Comparison of ENCODE assay signal across 11 mouse cellular contexts in the genomic region with DNA sequence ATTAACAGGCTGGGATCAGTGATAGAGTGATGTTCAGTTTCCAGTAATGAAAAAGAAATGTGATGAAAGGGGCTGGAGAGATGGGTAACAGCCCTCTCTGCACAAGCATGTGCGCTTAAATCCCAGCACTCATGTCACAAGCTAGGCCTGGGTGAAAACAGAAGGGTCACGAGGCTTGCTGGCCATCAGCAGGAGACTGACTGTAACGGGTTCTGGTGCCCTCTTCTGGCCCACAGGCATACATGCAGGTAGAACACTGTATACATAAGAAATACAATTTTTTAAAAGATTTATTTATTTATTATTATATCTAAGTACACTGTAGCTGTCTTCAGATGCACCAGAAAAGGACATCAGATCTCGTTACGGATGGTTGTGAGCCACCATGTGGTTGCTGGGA. TPM values are rescaled to one million over a fixed set of nuclear protein-coding genes. Genes with fewer than 3 reads are reported as not detected.
A peak's percentile ranks its signal among the peaks of the same experiment; 100 is the strongest.
DNase-seq lines count a peak whose midpoint lies in the region; ATAC-seq and TF ChIP-seq lines count a peak whose summit lies in the region.
"Had no signal": no experiment of that assay in that cellular context is flagged by ENCODE, and none has a peak within 500 bp of the region (broad histone marks: within the 10 kb centered on the region; RNA-seq: fewer than 3 reads in every experiment).

No protein-coding gene starts in this region.

- no peak for TF ChIP-seq EP300 in lung, postnatal 0 days (IDR thresholded peaks at IDR 0.05)

- H3K4me3 ChIP-seq in heart, embryonic 10.5 days = no peak overlapping the region
- H3K4me3 ChIP-seq in heart, embryonic 11.5 days (ENCODE audit: low read depth, low read length) = no peak overlapping the region
- no peak overlapping the region for H3K4me3 ChIP-seq in lung, postnatal 0 days (ENCODE audit: low read depth, low read length)
- no peak overlapping the region for H3K4me3 ChIP-seq in forebrain, embryonic 10.5 days
- H3K4me3 ChIP-seq: forebrain, embryonic 13.5 days; lung, embryonic 15.5 days; neural tube, embryonic 15.5 days had no signal

- peaks cover 27% of the 10 kb centered on the region; the same call in 1 of the 2 replicates for H3K27me3 ChIP-seq in heart, embryonic 10.5 days (ENCODE audit: insufficient read depth, poor library complexity, severe bottlenecking)
- 0 out of 2 replicates have a peak, but pooled peaks cover 3% of the 10 kb centered on the region for H3K27me3 ChIP-seq in heart, embryonic 11.5 days (ENCODE audit: control insufficient read depth, insufficient read depth, low read length)
- H3K27me3 ChIP-seq in lung, postnatal 0 days (replicated peaks; ENCODE audit: insufficient read depth, low read length) = no peaks in the 10 kb centered on the region
- peaks cover 93% of the 10 kb centered on the region for H3K27me3 ChIP-seq in forebrain, embryonic 10.5 days (ENCODE audit: poor library complexity, severe bottlenecking)

- peak; percentile 71 for DNase-seq in heart, embryonic 10.5 days (ENCODE audit: low spot score)
- peak; percentile 36 for DNase-seq in lung, postnatal 0 days (ENCODE audit: low spot score)
- no peak for DNase-seq in lung, postnatal 25 days (ENCODE audit: low spot score)
- peak; percentile 63 for DNase-seq in ZHBTc4 (ENCODE audit: low read depth, low spot score)
- no peak for DNase-seq in spleen, adult 12 weeks (ENCODE audit: low spot score)
- no peak for DNase-seq in forebrain, embryonic 10.5 days (ENCODE audit: extremely low spot score, low spot score)

- 62% methylated on average over 5 of the region's 5 CpGs for WGBS in heart, embryonic 10.5 days
- 62% methylated on average over 5 of the region's 5 CpGs for WGBS in heart, embryonic 11.5 days (ENCODE audit: insufficient replicate concordance)
- WGBS in lung, postnatal 0 days = 62% methylated on average over 5 of the region's 5 CpGs
- 72% methylated on average over 5 of the region's 5 CpGs for WGBS in forebrain, embryonic 10.5 days

- H3K36me3 ChIP-seq in heart, embryonic 10.5 days = no peaks in the 10 kb centered on the region
- H3K36me3 ChIP-seq in heart, embryonic 11.5 days (ENCODE audit: control insufficient read depth, insufficient read depth, low read length) = no peaks in the 10 kb centered on the region
- H3K36me3 ChIP-seq in lung, postnatal 0 days (ENCODE audit: insufficient read depth, low read length) = no peaks in the 10 kb centered on the region
- peaks cover 2% of the 10 kb centered on the region; the same call in 1 of the 2 replicates for H3K36me3 ChIP-seq in forebrain, embryonic 10.5 days (replicated peaks)
- H3K36me3 ChIP-seq: lung, embryonic 15.5 days; neural tube, embryonic 15.5 days had no signal

- ATAC-seq in heart, embryonic 11.5 days (replicated peaks; ENCODE audit: insufficient number of reproducible peaks, low FRiP score, low TSS enrichment) = no peak
- no peak for ATAC-seq in lung, postnatal 0 days
- peak; percentile 42; the same call in 1 of the 2 replicates for ATAC-seq in megakaryocyte progenitor cell, adult 5-6 weeks (replicated peaks; ENCODE audit: poor library complexity)
- ATAC-seq: forebrain, embryonic 13.5 days had no signal

- TF ChIP-seq CTCF in lung, postnatal 0 days (IDR thresholded peaks at IDR 0.05) = peak; percentile 60

- H3K4me1 ChIP-seq in heart, embryonic 10.5 days = no peaks in the 10 kb centered on the region
- no peaks in the 10 kb centered on the region for H3K4me1 ChIP-seq in heart, embryonic 11.5 days (ENCODE audit: control insufficient read depth, insufficient read depth, low read length)
- H3K4me1 ChIP-seq in lung, postnatal 0 days (ENCODE audit: insufficient read depth, low read depth, low read length) = no peaks in the 10 kb centered on the region
- peaks cover 4% of the 10 kb centered on the region; the same call in 1 of the 2 replicates for H3K4me1 ChIP-seq in forebrain, embryonic 10.5 days
- H3K4me1 ChIP-seq: forebrain, embryonic 13.5 days; lung, embryonic 15.5 days; neural tube, embryonic 15.5 days had no signal

- H3K27ac ChIP-seq in heart, embryonic 10.5 days = no peak overlapping the region
- no peak overlapping the region for H3K27ac ChIP-seq in heart, embryonic 11.5 days (ENCODE audit: low read depth, low read length)
- H3K27ac ChIP-seq in lung, postnatal 0 days (ENCODE audit: low read length) = no peak overlapping the region
- no peak overlapping the region for H3K27ac ChIP-seq in forebrain, embryonic 10.5 days
- H3K27ac ChIP-seq: forebrain, embryonic 13.5 days; lung, embryonic 15.5 days; neural tube, embryonic 15.5 days had no signal

- no peaks in the 10 kb centered on the region for H3K9me3 ChIP-seq in heart, embryonic 10.5 days
- H3K9me3 ChIP-seq in heart, embryonic 11.5 days (replicated peaks; ENCODE audit: control insufficient read depth, low read length) = no peaks in the 10 kb centered on the region
- H3K9me3 ChIP-seq in lung, postnatal 0 days (ENCODE audit: low read length) = no peaks in the 10 kb centered on the region
- H3K9me3 ChIP-seq in forebrain, embryonic 10.5 days = no peaks in the 10 kb centered on the region
- H3K9me3 ChIP-seq: forebrain, embryonic 13.5 days; lung, embryonic 15.5 days; neural tube, embryonic 15.5 days had no signal

- no peak overlapping the region for H3K9ac ChIP-seq in heart, embryonic 11.5 days (ENCODE audit: low read depth, low read length)
- H3K9ac ChIP-seq in lung, postnatal 0 days (replicated peaks; ENCODE audit: low read depth) = no peak overlapping the region
- H3K9ac ChIP-seq: forebrain, embryonic 13.5 days; lung, embryonic 15.5 days; neural tube, embryonic 15.5 days had no signal

- no peak overlapping the region for H3K4me2 ChIP-seq in heart, embryonic 11.5 days
- no peak overlapping the region for H3K4me2 ChIP-seq in lung, postnatal 0 days (replicated peaks; ENCODE audit: low read depth, low read length)
- H3K4me2 ChIP-seq: forebrain, embryonic 13.5 days; lung, embryonic 15.5 days; neural tube, embryonic 15.5 days had no signal

RNA-seq across cellular contexts. Expression of a gene that starts 18.0 kb away (rescaled TPM):
- polyA plus RNA-seq in heart, embryonic 10.5 days (2016; fragmentation: Nextera tagmentation; extraction: Ambion mirVana) = 3.1 and 3.4 TPM in 2 replicates
- 3.9 and 4.7 TPM in 2 replicates for polyA plus RNA-seq in heart, embryonic 11.5 days (2014; fragmentation: Nextera tagmentation; extraction: Ambion mirVana)
- 0.66 and 1.0 TPM in 2 replicates for polyA plus RNA-seq in lung, postnatal 0 days (2015; fragmentation: Nextera tagmentation; extraction: Ambion mirVana)
- 0.12 TPM in 2 replicates for total RNA-seq in megakaryocyte progenitor cell, adult 5-6 weeks (2015)
- 0.27 TPM in 1 of 2 replicates, not detected in the other for total RNA-seq in megakaryocyte progenitor cell, adult 5-6 weeks (2017)
- polyA plus RNA-seq in forebrain, embryonic 10.5 days (2016; fragmentation: Nextera tagmentation; extraction: Ambion mirVana) = 4.0 and 4.2 TPM in 2 replicates

RNA-seq across cellular contexts. Expression of a gene that starts 40.0 kb away (rescaled TPM):
- polyA plus RNA-seq in heart, embryonic 10.5 days (2016; fragmentation: Nextera tagmentation; extraction: Ambion mirVana) = not detected in 2 replicates
- 0.27 TPM in 1 of 2 replicates, not detected in the other for polyA plus RNA-seq in heart, embryonic 11.5 days (2014; fragmentation: Nextera tagmentation; extraction: Ambion mirVana)
- polyA plus RNA-seq in lung, postnatal 0 days (2015; fragmentation: Nextera tagmentation; extraction: Ambion mirVana) = 0.35 and 0.39 TPM in 2 replicates
- not detected in 2 replicates for total RNA-seq in megakaryocyte progenitor cell, adult 5-6 weeks (2015)
- total RNA-seq in megakaryocyte progenitor cell, adult 5-6 weeks (2017) = not detected in 2 replicates
- 0.33 and 0.42 TPM in 2 replicates for polyA plus RNA-seq in forebrain, embryonic 10.5 days (2016; fragmentation: Nextera tagmentation; extraction: Ambion mirVana)

RNA-seq across cellular contexts. Expression of a gene that starts 47.6 kb away (rescaled TPM):
- not detected in 2 replicates for polyA plus RNA-seq in heart, embryonic 10.5 days (2016; fragmentation: Nextera tagmentation; extraction: Ambion mirVana)
- polyA plus RNA-seq in heart, embryonic 11.5 days (2014; fragmentation: Nextera tagmentation; extraction: Ambion mirVana) = not detected in 2 replicates
- polyA plus RNA-seq in lung, postnatal 0 days (2015; fragmentation: Nextera tagmentation; extraction: Ambion mirVana) = not detected in 2 replicates
- 3.1 TPM in 1 of 2 replicates, not detected in the other for total RNA-seq in megakaryocyte progenitor cell, adult 5-6 weeks (2015)
- not detected in 2 replicates for total RNA-seq in megakaryocyte progenitor cell, adult 5-6 weeks (2017)
- polyA plus RNA-seq in forebrain, embryonic 10.5 days (2016; fragmentation: Nextera tagmentation; extraction: Ambion mirVana) = not detected in 2 replicates
- polyA plus RNA-seq: forebrain, embryonic 13.5 days; lung, embryonic 15.5 days; neural tube, embryonic 15.5 days had no signal

RNA-seq across cellular contexts. Expression of a gene that starts 53.1 kb away (rescaled TPM):
- not detected in 2 replicates for polyA plus RNA-seq in heart, embryonic 10.5 days (2016; fragmentation: Nextera tagmentation; extraction: Ambion mirVana)
- polyA plus RNA-seq in heart, embryonic 11.5 days (2014; fragmentation: Nextera tagmentation; extraction: Ambion mirVana) = not detected in 2 replicates
- polyA plus RNA-seq in lung, postnatal 0 days (2015; fragmentation: Nextera tagmentation; extraction: Ambion mirVana) = not detected in 2 replicates
- not detected in 2 replicates for total RNA-seq in megakaryocyte progenitor cell, adult 5-6 weeks (2015)
- not detected in 2 replicates for total RNA-seq in megakaryocyte progenitor cell, adult 5-6 weeks (2017)
- polyA plus RNA-seq in forebrain, embryonic 10.5 days (2016; fragmentation: Nextera tagmentation; extraction: Ambion mirVana) = not detected in 2 replicates
- polyA plus RNA-seq: forebrain, embryonic 13.5 days; lung, embryonic 15.5 days; neural tube, embryonic 15.5 days had no signal

Comparison
In these comparisons a context has a peak if more than half of its experiments do, and no peak if none do; other contexts are left out.
1. DNase-seq: peak in heart, embryonic 10.5 days (single experiment), lung, postnatal 0 days (single experiment) and ZHBTc4 (single experiment); none in lung, postnatal 25 days (single experiment), spleen, adult 12 weeks (single experiment) and forebrain, embryonic 10.5 days (single experiment).